Mouse (Mus musculus) forebrain, embryonic 11.5 days (tissue): Measurements from ENCODE around the gene Rnh1. TPM values are rescaled to one million over a fixed set of nuclear protein-coding genes. Genes with fewer than 3 reads are reported as not detected.

Source experiments
- ATAC-seq: fragments of 200-750 bp; cut with Nextera tagmentation; replicated peaks from 2 replicates; pipeline ENCODE4 v1.8.0; 2017; ENCODE audit warnings: moderate TSS enrichment; ENCODE audit not compliant: low FRiP score
- DNase-seq: peaks from one replicate; pipeline ENCODE4 v3.0.0-alpha.2; 2017; ENCODE audit warnings: low spot score
- H3K27ac ChIP-seq: fragments of 300-500 bp; sonication (generic); 2 replicates; pipeline ENCODE4 v1.5.1; 2014; ENCODE audit warnings: low read depth, low read length
- H3K27me3 ChIP-seq: fragments of 300-500 bp; sonication (generic); 2 replicates; pipeline ENCODE4 v1.6.1; 2014; ENCODE audit warnings: mild to moderate bottlenecking, low read length, mixed read lengths; ENCODE audit not compliant: control insufficient read depth, insufficient read depth
- H3K36me3 ChIP-seq: fragments of 300-500 bp; sonication (generic); 2 replicates; pipeline ENCODE4 v1.6.1; 2014; ENCODE audit warnings: mild to moderate bottlenecking, low read length, moderate library complexity, mixed read lengths; ENCODE audit not compliant: control insufficient read depth, insufficient read depth
- H3K4me1 ChIP-seq: fragments of 300-500 bp; sonication (generic); replicated peaks from 2 replicates; pipeline ENCODE4 v1.6.1; 2014; ENCODE audit warnings: low read length, mixed read lengths; ENCODE audit not compliant: control insufficient read depth, insufficient read depth
- H3K4me2 ChIP-seq: fragments of 300-500 bp; sonication (generic); 2 replicates; pipeline ENCODE4 v1.6.1; 2014; ENCODE audit warnings: low read depth, mild to moderate bottlenecking, low read length, moderate library complexity, mixed read lengths; ENCODE audit not compliant: severe bottlenecking
- H3K4me3 ChIP-seq: fragments of 300-500 bp; sonication (generic); 2 replicates; pipeline ENCODE4 v1.5.1; 2014; ENCODE audit warnings: low read depth, low read length
- H3K9ac ChIP-seq: fragments of 300-500 bp; sonication (generic); 2 replicates; pipeline ENCODE4 v1.6.1; 2014; ENCODE audit warnings: low read length
- H3K9me3 ChIP-seq: fragments of 300-500 bp; sonication (generic); 2 replicates; pipeline ENCODE4 v1.6.1; 2016; ENCODE audit warnings: low read length, mixed read lengths; ENCODE audit not compliant: control insufficient read depth
- WGBS: fragments of 180-500 bp; shearing (Covaris S2); extraction: QIAGEN DNeasy Blood & Tissue Kit; methylation state at CpG from one replicate; pipeline ENCODE4 v1.1.7; 2014; 5-methylcytosine and 5-hydroxymethylcytosine counted together
- polyA plus RNA-seq: library from polyadenylated mRNA; unstranded; fragments of >200 nt; fragmentation: Nextera tagmentation; extraction: Ambion mirVana; gene quantifications from 2 replicates; pipeline ENCODE4 v1.2.1, GENCODE M21; 2014

Rnh1 gene
- polyA plus RNA-seq, 1 experiment from 2014 or later = 56.7 TPM

DNA sequence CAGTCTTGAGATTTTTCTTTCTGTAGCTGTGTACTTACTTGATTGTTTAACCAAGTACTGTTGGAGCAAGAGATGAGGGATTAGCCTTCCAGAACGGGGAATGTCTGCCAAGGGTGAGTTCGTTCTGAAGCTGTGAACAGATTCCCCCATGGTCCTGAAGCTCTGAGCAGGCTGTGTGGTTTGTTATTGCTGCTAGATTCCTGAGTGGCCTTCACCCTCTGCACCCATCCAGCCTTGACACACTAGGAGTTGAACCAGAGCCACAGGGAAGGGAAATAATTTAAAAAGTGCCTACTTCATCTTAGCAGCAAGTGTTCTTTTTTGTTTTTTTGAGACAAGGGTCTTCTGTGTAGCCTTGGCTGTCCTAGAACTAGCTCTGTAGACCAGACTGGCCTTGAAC, 28.8 kb downstream of the Rnh1 start:
- no peaks in the 10 kb centered on the region for H3K9me3 ChIP-seq
- H3K36me3 ChIP-seq = no peaks in the 10 kb centered on the region; the same call in 1 of the 2 replicates
- no peaks in the 10 kb centered on the region for H3K4me1 ChIP-seq
- H3K4me3 ChIP-seq = no peak overlapping the region
- H3K27ac ChIP-seq = no peak overlapping the region
- WGBS = 86% methylated on average over 2 of the region's 2 CpGs
- DNase-seq = no peak
- H3K9ac ChIP-seq = no peak overlapping the region
- no peaks in the 10 kb centered on the region for H3K27me3 ChIP-seq
- H3K4me2 ChIP-seq = no peak overlapping the region
- no peak for ATAC-seq

DNA sequence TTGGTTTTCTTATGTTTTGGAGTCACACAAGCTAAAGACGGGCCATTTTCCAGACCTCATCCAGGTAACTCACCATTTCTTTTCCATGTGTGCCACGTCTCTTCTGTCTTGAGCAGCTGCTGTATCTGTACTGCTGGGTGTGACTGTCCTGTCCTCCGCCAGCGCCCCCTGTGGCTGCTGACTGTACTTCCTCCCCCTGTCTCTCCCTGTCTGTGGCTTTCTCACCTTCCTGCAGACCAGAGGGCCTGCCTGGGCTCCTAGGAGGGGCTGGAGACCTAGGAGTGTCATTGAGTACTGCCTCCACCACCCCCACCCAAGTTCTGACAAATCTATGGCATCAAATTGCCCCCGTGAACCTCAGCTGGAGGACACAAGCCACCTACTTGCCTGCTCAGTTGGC, 29.5 kb downstream of the Rnh1 start:
- Histone ChIP-seq H3K9me3 (no peaks in the 10 kb centered on the region), H3K36me3 (no peaks in the 10 kb centered on the region; the same call in 1 of the 2 replicates), H3K27ac (no peak overlapping the region), H3K9ac (no peak overlapping the region), H3K4me3 (no peak overlapping the region), H3K27me3 (no peaks in the 10 kb centered on the region), H3K4me2 (no peak overlapping the region), H3K4me1 (no peaks in the 10 kb centered on the region)
- ATAC-seq (no peak), DNase-seq (no peak)
- 48% methylated on average over 5 of the region's 5 CpGs for WGBS

DNA sequence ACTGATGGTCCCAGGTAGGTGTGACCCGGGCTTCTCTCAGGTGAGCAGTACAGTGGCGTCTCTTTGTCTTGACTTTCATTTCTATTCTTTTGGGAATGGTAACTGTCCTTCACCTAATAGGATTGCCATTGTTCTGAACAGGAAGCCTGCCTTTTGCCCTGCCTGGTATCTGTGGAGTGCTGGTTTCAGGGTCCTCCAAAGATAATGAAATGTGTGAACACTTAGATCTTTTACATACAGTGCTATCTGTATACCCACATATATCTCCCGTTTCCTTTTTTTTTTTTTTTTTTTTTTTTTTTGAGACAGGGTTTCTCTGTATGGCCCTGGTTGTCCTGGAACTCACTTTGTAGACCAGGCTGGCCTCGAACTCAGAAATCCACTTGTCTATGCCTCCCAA, 31.3 kb downstream of the Rnh1 start:
- no peak for DNase-seq
- Histone ChIP-seq H3K4me3 (no peak overlapping the region), H3K9me3 (no peaks in the 10 kb centered on the region), H3K4me2 (no peak overlapping the region), H3K36me3 (no peaks in the 10 kb centered on the region; the same call in 1 of the 2 replicates), H3K27ac (no peak overlapping the region), H3K9ac (no peak overlapping the region), H3K4me1 (no peaks in the 10 kb centered on the region), H3K27me3 (no peaks in the 10 kb centered on the region)
- ATAC-seq = no peak
- WGBS = 90% methylated on average over 4 of the region's 4 CpGs

DNA sequence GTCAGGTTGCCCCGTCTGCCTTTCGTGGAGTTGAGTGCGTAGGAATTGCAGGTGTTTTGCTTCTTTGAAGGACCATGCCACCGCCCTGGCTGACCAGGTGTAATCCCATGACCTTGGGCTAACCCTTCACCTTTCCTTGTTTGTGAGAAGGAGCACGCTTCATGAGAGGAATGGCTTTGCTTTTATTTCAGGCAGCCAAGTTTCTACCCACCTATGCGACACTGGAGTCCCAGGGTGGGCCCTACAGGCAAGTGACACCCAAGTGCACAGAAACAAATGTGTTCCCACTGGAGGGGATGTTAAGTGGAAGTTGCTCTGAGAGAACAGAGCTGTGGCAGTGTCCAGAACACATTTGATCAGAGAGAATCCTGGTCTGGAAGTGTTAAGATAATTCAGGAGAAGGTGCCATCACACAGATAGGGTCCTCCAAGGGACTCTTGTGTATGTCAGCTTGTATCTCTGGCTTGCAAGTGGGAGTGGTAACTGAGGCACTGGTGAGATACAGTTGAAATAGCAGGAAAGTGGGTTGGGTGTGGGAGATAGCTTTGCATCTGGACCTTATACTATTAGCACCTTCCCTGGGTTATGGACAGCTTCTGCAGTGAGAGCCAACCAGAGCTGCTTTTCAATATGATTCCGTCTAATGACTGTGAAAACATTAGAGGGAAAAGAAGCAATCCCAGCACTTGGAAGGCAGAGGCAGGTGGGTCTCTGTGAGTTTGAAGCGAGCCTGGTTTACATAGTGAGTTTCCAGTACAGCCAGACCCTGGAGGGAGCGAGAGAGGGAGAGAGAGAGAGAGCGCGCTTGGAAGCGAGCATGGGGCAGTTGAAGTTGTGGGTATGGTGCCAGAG, 40.5 kb downstream of the Rnh1 start:
- H3K27ac ChIP-seq = no peak overlapping the region
- no peaks in the 10 kb centered on the region for H3K9me3 ChIP-seq
- peak overlapping the region; percentile 79 for H3K9ac ChIP-seq
- peaks cover 4% of the 10 kb centered on the region; the same call in 1 of the 2 replicates for H3K4me1 ChIP-seq
- H3K36me3 ChIP-seq = peaks cover 3% of the 10 kb centered on the region; the same call in 1 of the 2 replicates
- no peak for DNase-seq
- H3K4me3 ChIP-seq = peak overlapping the region; percentile 75
- peak overlapping the region; percentile 76 for H3K4me2 ChIP-seq
- no peak for ATAC-seq
- H3K27me3 ChIP-seq = no peaks in the 10 kb centered on the region
- 60% methylated on average over 12 of the region's 12 CpGs for WGBS

DNA sequence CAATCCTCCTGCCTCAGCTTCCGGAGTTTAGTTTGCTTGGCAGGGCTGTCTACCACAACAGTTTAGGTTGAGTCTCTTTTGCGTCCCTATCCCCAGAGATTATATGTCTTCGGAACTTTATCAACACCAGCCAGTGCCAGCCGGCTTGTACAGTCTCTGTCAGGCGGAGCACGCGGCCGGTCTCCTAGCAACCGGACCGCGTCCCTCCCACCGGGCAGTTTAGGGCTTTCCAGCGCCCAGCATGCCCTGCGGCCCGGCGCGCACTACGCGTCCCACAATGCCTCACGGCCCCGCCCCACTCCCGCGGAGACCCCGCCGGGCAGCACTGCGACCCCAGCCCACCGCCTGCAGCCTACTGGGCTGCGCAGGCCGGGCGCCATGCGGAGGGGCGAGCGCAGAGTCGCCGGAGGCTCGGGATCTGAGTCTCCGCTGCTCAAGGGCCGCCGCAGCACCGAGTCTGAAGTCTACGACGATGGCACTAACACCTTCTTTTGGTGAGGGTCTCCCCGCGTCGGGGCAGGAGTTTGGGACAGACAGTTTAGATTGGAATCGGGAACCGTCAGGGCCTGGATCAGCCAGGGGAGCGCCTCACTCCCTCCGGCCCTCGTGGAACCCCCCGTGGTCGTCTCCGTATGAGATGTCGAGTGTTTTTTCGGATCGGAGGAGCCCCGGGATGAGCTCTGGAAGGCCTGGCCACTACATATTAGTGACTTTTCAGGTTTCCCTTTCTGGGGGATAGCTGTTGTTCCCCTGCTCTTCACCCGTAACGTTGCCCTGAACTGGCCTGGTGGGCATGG, 41.4 kb downstream of the Rnh1 start:
- peak; percentile 99 for ATAC-seq
- H3K4me1 ChIP-seq = peaks cover 4% of the 10 kb centered on the region; the same call in 1 of the 2 replicates
- DNase-seq = peak; percentile 98
- peak overlapping the region; percentile 79 for H3K9ac ChIP-seq
- H3K27me3 ChIP-seq = no peaks in the 10 kb centered on the region
- H3K4me3 ChIP-seq = peak overlapping the region; percentile 75
- peak overlapping the region; percentile 76 for H3K4me2 ChIP-seq
- H3K36me3 ChIP-seq = peaks cover 3% of the 10 kb centered on the region; the same call in 1 of the 2 replicates
- H3K27ac ChIP-seq = no peak overlapping the region
- no peaks in the 10 kb centered on the region for H3K9me3 ChIP-seq
- WGBS = under 1% methylated on average over 59 of the region's 59 CpGs

DNA sequence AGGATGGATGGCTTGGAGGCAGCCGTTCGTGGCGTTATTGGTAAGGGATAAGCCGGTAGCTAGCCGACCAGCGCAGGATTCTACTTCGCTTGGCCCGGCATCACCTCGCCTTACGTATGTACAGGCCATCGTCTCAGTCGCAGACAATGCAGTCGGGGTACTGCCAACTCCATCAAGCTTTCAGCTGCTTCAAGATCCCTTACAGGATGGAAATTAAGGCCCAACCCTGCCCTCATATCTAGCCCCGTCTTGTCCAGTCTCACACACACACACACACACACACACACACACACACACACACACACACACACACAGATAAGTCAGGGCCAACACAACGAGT, 49.2 kb downstream of the Rnh1 start:
- H3K9me3 ChIP-seq = no peaks in the 10 kb centered on the region
- H3K4me3 ChIP-seq = peak overlapping the region; percentile 43
- peak overlapping the region; percentile 64 for H3K4me2 ChIP-seq
- DNase-seq (no peak), ATAC-seq (no peak)
- H3K9ac ChIP-seq = peak overlapping the region; percentile 59
- no peaks in the 10 kb centered on the region for H3K27me3 ChIP-seq
- no peaks in the 10 kb centered on the region for H3K4me1 ChIP-seq
- 3% methylated on average over 15 of the region's 15 CpGs for WGBS
- peak overlapping the region; percentile 59 for H3K27ac ChIP-seq
- H3K36me3 ChIP-seq = no peaks in the 10 kb centered on the region

DNA sequence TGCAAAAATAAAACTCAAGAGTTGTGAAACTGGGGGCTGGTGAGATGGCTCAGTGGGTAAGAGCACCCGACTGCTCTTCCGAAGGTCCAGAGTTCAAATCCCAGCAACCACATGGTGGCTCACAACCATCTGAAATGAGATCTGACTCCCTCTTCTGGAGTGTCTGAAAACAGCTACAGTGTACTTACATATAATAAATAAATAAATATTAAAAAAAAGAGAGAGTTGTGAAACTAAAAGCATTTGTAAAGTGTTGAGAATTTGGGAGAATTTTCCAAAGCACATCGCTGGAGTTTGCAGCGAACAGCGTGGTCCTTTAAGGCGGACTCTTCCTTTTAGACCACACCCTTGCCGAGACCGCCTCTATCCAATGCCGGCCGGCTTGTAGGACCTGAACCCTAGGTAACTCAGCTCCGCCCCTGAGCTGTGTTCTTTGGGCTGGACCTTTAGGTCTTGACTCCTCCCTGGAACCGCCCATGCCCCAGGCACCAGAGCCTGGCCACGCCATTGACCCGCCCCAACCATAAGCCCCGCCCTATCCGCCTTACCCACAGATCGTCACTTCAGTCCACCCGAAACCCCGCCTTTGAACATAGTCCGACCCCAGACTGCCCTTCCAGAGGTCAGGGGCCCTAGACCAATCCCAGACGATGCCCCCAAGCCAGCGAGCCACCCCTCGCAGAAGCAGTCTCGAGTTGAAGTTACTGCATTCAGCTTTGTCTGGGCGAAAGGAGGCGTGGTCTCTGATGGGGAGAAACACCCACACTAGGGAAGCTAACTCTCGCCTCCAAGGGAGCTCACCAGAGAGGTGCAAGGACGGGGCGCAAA, 49.8 kb downstream of the Rnh1 start:
- Histone ChIP-seq H3K9me3 (no peaks in the 10 kb centered on the region), H3K4me2 (peak overlapping the region; percentile 64), H3K27ac (peak overlapping the region; percentile 59), H3K36me3 (no peaks in the 10 kb centered on the region), H3K4me1 (no peaks in the 10 kb centered on the region), H3K27me3 (no peaks in the 10 kb centered on the region), H3K4me3 (peak overlapping the region; percentile 43), H3K9ac (peak overlapping the region; percentile 59)
- peak; percentile 97 for DNase-seq
- WGBS = 1% methylated on average over 29 of the region's 29 CpGs
- peak; percentile 97 for ATAC-seq

DNA sequence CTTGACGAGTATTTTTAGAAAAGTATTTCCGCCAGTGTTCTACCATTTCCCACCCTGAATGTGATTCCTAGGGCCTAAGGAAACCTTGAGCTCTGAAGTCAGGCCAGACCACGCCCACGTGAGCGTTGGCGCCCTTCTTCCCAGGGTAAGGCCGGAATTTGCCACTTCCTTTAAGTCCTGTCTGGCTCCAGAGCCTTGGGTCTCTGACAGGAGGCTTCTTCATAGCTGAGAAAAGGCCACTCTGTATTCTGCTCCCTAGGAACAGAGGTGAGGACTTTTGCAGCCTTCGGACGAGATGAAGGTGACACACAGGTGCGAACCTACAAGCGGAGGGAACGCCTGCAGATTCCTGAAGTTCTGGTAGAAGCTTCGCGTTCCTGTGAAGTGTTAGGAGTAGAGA, 50.4 kb downstream of the Rnh1 start, which contains the start of gene Ptdss2:
Gene Ptdss2 (plus strand): TSS at position 138 of the 400 bp plus-strand sequence.
- no peaks in the 10 kb centered on the region; the same call in 1 of the 2 replicates for H3K27me3 ChIP-seq
- H3K9me3 ChIP-seq = no peaks in the 10 kb centered on the region
- peak within 1 kb of the TSS; percentile 43 for H3K4me3 ChIP-seq
- H3K4me2 ChIP-seq = peak within 1 kb of the TSS; percentile 64
- ATAC-seq = no peak
- DNase-seq = no peak
- peak within 1 kb of the TSS; percentile 59; the same call in 1 of the 2 replicates for H3K27ac ChIP-seq
- peak within 1 kb of the TSS; percentile 59 for H3K9ac ChIP-seq
- no peaks in the 10 kb centered on the region for H3K36me3 ChIP-seq
- H3K4me1 ChIP-seq = no peaks in the 10 kb centered on the region
- 53% methylated on average over 14 of the region's 14 CpGs for WGBS
